35 mouse cellular contexts compared by ENCODE assay signal in the genomic region with DNA sequence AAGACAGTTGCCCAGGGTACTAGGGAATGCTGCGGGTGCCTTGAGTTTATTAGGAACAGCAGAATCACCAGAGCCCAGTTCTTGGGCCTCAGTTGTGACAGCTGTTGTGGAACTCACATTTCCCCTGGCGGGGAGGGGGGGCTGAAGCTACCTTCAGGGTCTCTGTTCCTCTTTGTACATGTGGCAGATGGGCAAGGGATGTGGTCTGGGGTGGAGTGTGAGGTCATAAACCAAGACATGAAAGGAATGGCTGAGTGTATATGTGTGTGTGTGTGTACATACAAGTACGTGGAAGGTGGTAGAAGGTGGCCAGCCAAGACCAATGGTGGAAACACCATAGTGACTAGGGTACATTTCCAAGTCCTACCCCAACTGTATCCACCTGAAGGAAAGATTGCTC. TPM values are rescaled to one million over a fixed set of nuclear protein-coding genes. Genes with fewer than 3 reads are reported as not detected.
A peak's percentile ranks its signal among the peaks of the same experiment; 100 is the strongest.
DNase-seq lines count a peak whose midpoint lies in the region; ATAC-seq and TF ChIP-seq lines count a peak whose summit lies in the region.
"Had no signal": no experiment of that assay in that cellular context is flagged by ENCODE, and none has a peak within 500 bp of the region (broad histone marks: within the 10 kb centered on the region; RNA-seq: fewer than 3 reads in every experiment).

No protein-coding gene starts in this region.

- TF ChIP-seq CTCF in MEL (IDR thresholded peaks at IDR 0.05 in 2 of 3, conservative IDR thresholded peaks at IDR 0.05 in 1 of 3; ENCODE audit: control insufficient read depth in 1 of 3, insufficient read depth in 1 of 3, low read depth in 2 of 3, low read length in 3 of 3, poor library complexity in 1 of 3, severe bottlenecking in 1 of 3), result no peak

- no peak for TF ChIP-seq POLR2A in MEL (IDR thresholded peaks at IDR 0.05; ENCODE audit: control insufficient read depth in 1 of 2, insufficient read depth in 1 of 2, low read depth in 1 of 2, low read length in 2 of 2, poor library complexity in 1 of 2)

- no peak overlapping the region for H3K9ac ChIP-seq in MEL (ENCODE audit: control insufficient read depth, low read depth, low read length, poor library complexity, severe bottlenecking)
- no peak overlapping the region for H3K9ac ChIP-seq in liver, embryonic 11.5 days (ENCODE audit: low read depth, low read length)
- H3K9ac ChIP-seq: heart, embryonic 15.5 days; hindbrain, embryonic 12.5 days; liver, embryonic 13.5 days; neural tube, embryonic 13.5 days; stomach, embryonic 15.5 days had no signal

- H3K9me3 ChIP-seq in MEL (replicated peaks; ENCODE audit: insufficient read depth, low read length), result no peaks in the 10 kb centered on the region
- H3K9me3 ChIP-seq in liver, embryonic 11.5 days (ENCODE audit: control insufficient read depth, low read length), result no peaks in the 10 kb centered on the region
- H3K9me3 ChIP-seq: heart, embryonic 10.5 days; heart, embryonic 15.5 days; hindbrain, embryonic 12.5 days; stomach, embryonic 15.5 days had no signal

- WGBS in liver, embryonic 11.5 days, result 65% methylated on average over 3 of the region's 3 CpGs

- no peak; a peak in 1 of 4 replicates for TF ChIP-seq EP300 in MEL (IDR thresholded peaks at IDR 0.05; ENCODE audit: low read depth in 1 of 2, low read length in 2 of 2)

- H3K27me3 ChIP-seq in MEL (ENCODE audit: control insufficient read depth in 1 of 2, insufficient read depth in 2 of 2, low read length in 2 of 2), result no peaks in the 10 kb centered on the region
- H3K27me3 ChIP-seq in liver, embryonic 11.5 days (replicated peaks; ENCODE audit: control insufficient read depth, insufficient read depth, low read length), result no peaks in the 10 kb centered on the region
- H3K27me3 ChIP-seq: heart, embryonic 15.5 days; hindbrain, embryonic 12.5 days; liver, embryonic 13.5 days; neural tube, embryonic 13.5 days; stomach, embryonic 15.5 days had no signal

- peak; percentile 34 to 57; a peak in 2 of 4 replicates for ATAC-seq in hematopoietic stem cell, adult 5-6 weeks (replicated peaks in 1 of 2; ENCODE audit: insufficient read depth in 1 of 2, low FRiP score in 2 of 2, low TSS enrichment in 1 of 2, low read depth in 1 of 2, poor library complexity in 2 of 2, severe bottlenecking in 2 of 2)
- peak; percentile 9; the same call in 1 of the 2 replicates for ATAC-seq in neutrophil, adult 5-6 weeks (ENCODE audit: extremely low read depth, insufficient number of reproducible peaks, low FRiP score, poor library complexity, severe bottlenecking)
- no peak for ATAC-seq in liver, embryonic 11.5 days (replicated peaks; ENCODE audit: low FRiP score)
- ATAC-seq: activated CD4-positive, CD25-positive, alpha-beta regulatory T cell, adult 4 months; forebrain, embryonic 16.5 days; intestine, embryonic 16.5 days; midbrain, embryonic 16.5 days had no signal

- peaks cover 0 to 23% of the 10 kb centered on the region in 2 experiments; a peak in 2 of 4 replicates for H3K4me1 ChIP-seq in MEL (ENCODE audit: control insufficient read depth in 1 of 2, insufficient read depth in 2 of 2, low read length in 2 of 2)
- H3K4me1 ChIP-seq in liver, embryonic 11.5 days (replicated peaks; ENCODE audit: control insufficient read depth, insufficient read depth, low read length), result 0 out of 2 replicates have a peak, but pooled peaks cover 3% of the 10 kb centered on the region

- no peak overlapping the region for H3K4me3 ChIP-seq in MEL (ENCODE audit: control insufficient read depth in 1 of 2, insufficient read depth in 1 of 2, low read depth in 2 of 2, low read length in 2 of 2)
- H3K4me3 ChIP-seq in liver, embryonic 11.5 days (ENCODE audit: low read depth, low read length), result no peak overlapping the region
- H3K4me3 ChIP-seq: erythroblast, embryonic 14.5 days; heart, embryonic 10.5 days; heart, embryonic 15.5 days; hindbrain, embryonic 12.5 days; liver, embryonic 13.5 days; neural tube, embryonic 13.5 days; stomach, embryonic 15.5 days had no signal

- H3K79me2 ChIP-seq in MEL (ENCODE audit: control insufficient read depth, insufficient read depth, low read length, poor library complexity), result no peaks in the 10 kb centered on the region

- DNase-seq in A20 (ENCODE audit: low read depth, low spot score) (peak; percentile 16), MEL (ENCODE audit: low read depth, low spot score) (peak; percentile 43)
- no peak for DNase-seq in layer of hippocampus, postnatal 14 days (ENCODE audit: low spot score in 2 of 2)
- no peak for DNase-seq in ovary, postnatal 36 days (ENCODE audit: low spot score)
- no peak for DNase-seq in liver, embryonic 11.5 days (ENCODE audit: low spot score)
- DNase-seq: adrenal gland, adult 2 months; adrenal gland, postnatal 36 days; cerebellum, adult 18-20 months; cerebellum, postnatal 10 days; gastrocnemius, postnatal 10 days; kidney, adult 8-10 months; layer of hippocampus, adult 9-11 months; liver, embryonic 13.5 days; lung, adult 2 months; lung, postnatal 14 days had no signal

- H3K36me3 ChIP-seq in MEL (ENCODE audit: control insufficient read depth in 1 of 2, insufficient read depth in 2 of 2, low read length in 2 of 2), result peaks cover 0 to 9% of the 10 kb centered on the region in 2 experiments; a peak in 2 of 4 replicates
- no peaks in the 10 kb centered on the region for H3K36me3 ChIP-seq in liver, embryonic 11.5 days (ENCODE audit: control insufficient read depth, insufficient read depth, low read length)
- H3K36me3 ChIP-seq: heart, embryonic 10.5 days; heart, embryonic 15.5 days; hindbrain, embryonic 12.5 days; liver, embryonic 13.5 days; neural tube, embryonic 13.5 days; stomach, embryonic 15.5 days had no signal

- H3K4me2 ChIP-seq in liver, embryonic 11.5 days, result no peak overlapping the region
- H3K4me2 ChIP-seq: heart, embryonic 15.5 days; hindbrain, embryonic 12.5 days; liver, embryonic 13.5 days; midbrain, embryonic 11.5 days; neural tube, embryonic 13.5 days; stomach, embryonic 15.5 days had no signal

- H3K27ac ChIP-seq in MEL (ENCODE audit: control insufficient read depth, low read depth, low read length), result no peak overlapping the region
- no peak overlapping the region for H3K27ac ChIP-seq in liver, embryonic 11.5 days (ENCODE audit: low read depth, low read length)
- H3K27ac ChIP-seq: heart, embryonic 10.5 days; heart, embryonic 15.5 days; hindbrain, embryonic 12.5 days; kidney, postnatal 0 days; liver, embryonic 13.5 days; neural tube, embryonic 13.5 days; stomach, embryonic 15.5 days had no signal

- no peak for TF ChIP-seq RAD21 in MEL (IDR thresholded peaks at IDR 0.05; ENCODE audit: low read depth, low read length)

TF ChIP-seq in MEL, 35 proteins besides CTCF, POLR2A, EP300 and RAD21:
- TF ChIP-seq CHD1 (IDR thresholded peaks at IDR 0.05; ENCODE audit: low read depth, low read length) (no peak), RCOR1 (IDR thresholded peaks at IDR 0.05; ENCODE audit: low read depth, low read length) (no peak), USF1 (IDR thresholded peaks at IDR 0.05; ENCODE audit: low read depth, low read length) (no peak), POLR2AphosphoS5 (IDR thresholded peaks at IDR 0.05; ENCODE audit: borderline replicate concordance, low read depth, low read length) (no peak)

RNA-seq across cellular contexts. Expression of gene Spesp1, which starts 20.6 kb away (rescaled TPM):
- not detected in 2 replicates for total RNA-seq in MEL (2012; rRNA removed)
- polyA plus RNA-seq in MEL (2012; ENCODE audit: insufficient read depth in 1 of 2, insufficient read length in 2 of 2, low read depth in 1 of 2, low replicate concordance in 2 of 2, missing spikeins in 1 of 2), result not detected
- not detected in 2 replicates for total RNA-seq in hematopoietic stem cell, adult 5-6 weeks (2017)
- total RNA-seq in neutrophil, adult 5-6 weeks (2017), result 0.12 TPM in 1 of 2 replicates, not detected in the other
- total RNA-seq in layer of hippocampus, postnatal 14 days (2021), result under 1 TPM in 1 of 2 experiments, not detected in 1; 0.09 TPM
- not detected in 2 replicates for polyA plus RNA-seq in liver, embryonic 11.5 days (2014; fragmentation: Nextera tagmentation; extraction: Ambion mirVana)
- total RNA-seq: adrenal gland, adult 2 months; adrenal gland, postnatal 36 days; gastrocnemius, postnatal 10 days; heart, postnatal 25 days had no signal
- polyA plus RNA-seq: activated CD4-positive, CD25-positive, alpha-beta regulatory T cell, adult 4 months; adrenal gland, adult 2 months; brain, embryonic 14.5 days; cortical plate, adult 2 months; embryonic facial prominence, embryonic 14.5 days; erythroblast, embryonic 14.5 days; forebrain, embryonic 11.5 days; forebrain, embryonic 16.5 days; heart, embryonic 10.5 days; heart, embryonic 15.5 days; hindbrain, embryonic 12.5 days; intestine, embryonic 16.5 days; kidney, postnatal 0 days; limb, embryonic 14.5 days; liver, embryonic 13.5 days; lung, adult 2 months; midbrain, embryonic 11.5 days; midbrain, embryonic 16.5 days; neural tube, embryonic 13.5 days; stomach, embryonic 15.5 days had no signal

Comparison
In these comparisons a context has a peak if more than half of its experiments do, and no peak if none do; other contexts are left out.
1. DNase-seq: peak in A20 (single experiment) and MEL (single experiment); none in layer of hippocampus, postnatal 14 days (0 of 2), ovary, postnatal 36 days (single experiment) and liver, embryonic 11.5 days (single experiment).